Mouse (Mus musculus): ENCODE results near the gene Rap1gap.

Rap1gap gene

DNA sequence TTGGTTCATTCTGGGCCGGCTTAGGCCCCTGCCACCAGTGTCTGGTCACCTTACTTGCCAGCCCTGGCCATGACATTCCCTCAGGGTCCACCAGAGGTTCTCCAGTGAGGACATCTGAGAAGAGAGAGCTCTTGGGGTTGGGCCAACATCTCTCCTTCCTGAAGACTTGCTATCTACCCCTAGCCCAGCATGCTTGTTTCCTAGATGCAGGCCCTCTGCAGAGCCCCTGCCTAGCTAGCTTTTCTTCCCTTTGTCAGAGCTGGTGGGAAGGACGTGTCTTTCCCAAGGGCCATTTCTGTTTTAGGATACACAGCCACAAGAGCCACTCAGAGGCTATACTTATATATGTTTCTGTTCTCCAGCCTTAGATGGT, 3.5 kb upstream of the Rap1gap start:
- DNase-seq (ENCODE audit: low read depth in 1 of 2, low spot score in 2 of 2), result no peak

- no peak for DNase-seq (ENCODE audit: low read depth in 1 of 2, low spot score in 2 of 2)
Observed at GRCm38 (mm10) chr4:137661547-137661946, 3.0 kb upstream of the Rap1gap start.

DNA sequence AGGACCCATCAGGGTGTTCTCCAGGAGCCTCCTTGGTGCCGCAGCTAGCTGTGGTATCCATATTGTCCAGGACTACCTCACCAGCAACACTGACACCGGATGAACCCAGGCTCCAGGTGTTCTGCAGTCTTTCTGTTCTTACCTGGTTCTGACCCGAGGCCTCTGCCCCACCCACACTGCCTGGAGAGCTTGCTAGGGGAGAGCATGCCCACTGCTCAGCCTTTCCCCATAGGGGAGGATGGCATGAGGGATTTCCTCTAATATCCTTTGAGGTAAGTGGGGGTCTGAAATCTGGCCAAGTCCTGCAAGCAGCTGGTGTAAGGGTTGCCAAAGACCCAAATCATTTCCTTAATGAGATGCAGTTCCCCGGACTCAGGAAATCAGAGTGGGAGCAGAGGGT, 1.0 kb upstream of the Rap1gap start:
- DNase-seq (ENCODE audit: low read depth in 1 of 2, low spot score in 2 of 2), result no peak

GRCm38 (mm10) chr4:137664980-137665675, 602 bp downstream of the Rap1gap start:
- DNase-seq (ENCODE audit: low read depth in 1 of 2, low spot score in 2 of 2), result no peak

DNA sequence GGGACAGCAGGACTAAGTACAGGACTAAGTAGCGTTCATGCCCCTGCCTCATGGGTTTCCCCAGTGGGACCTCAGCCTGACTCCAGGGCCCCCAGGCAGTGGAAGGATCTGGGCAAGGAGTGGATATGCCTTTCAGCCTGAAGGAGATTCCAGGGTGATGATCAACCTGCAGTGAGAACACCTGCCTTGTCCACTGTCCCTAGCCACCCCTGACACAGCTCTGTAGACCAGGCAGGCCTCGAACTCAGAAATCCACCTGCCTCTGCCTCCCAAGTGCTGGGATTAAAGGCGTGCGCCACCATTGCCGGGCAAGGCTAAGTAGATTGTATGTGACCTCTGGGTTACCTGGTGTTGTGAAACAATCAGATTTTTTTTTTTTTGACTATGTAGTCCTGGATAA, 1.3 kb downstream of the Rap1gap start:
- DNase-seq (ENCODE audit: low read depth in 1 of 2, low spot score in 2 of 2), result no peak

DNA sequence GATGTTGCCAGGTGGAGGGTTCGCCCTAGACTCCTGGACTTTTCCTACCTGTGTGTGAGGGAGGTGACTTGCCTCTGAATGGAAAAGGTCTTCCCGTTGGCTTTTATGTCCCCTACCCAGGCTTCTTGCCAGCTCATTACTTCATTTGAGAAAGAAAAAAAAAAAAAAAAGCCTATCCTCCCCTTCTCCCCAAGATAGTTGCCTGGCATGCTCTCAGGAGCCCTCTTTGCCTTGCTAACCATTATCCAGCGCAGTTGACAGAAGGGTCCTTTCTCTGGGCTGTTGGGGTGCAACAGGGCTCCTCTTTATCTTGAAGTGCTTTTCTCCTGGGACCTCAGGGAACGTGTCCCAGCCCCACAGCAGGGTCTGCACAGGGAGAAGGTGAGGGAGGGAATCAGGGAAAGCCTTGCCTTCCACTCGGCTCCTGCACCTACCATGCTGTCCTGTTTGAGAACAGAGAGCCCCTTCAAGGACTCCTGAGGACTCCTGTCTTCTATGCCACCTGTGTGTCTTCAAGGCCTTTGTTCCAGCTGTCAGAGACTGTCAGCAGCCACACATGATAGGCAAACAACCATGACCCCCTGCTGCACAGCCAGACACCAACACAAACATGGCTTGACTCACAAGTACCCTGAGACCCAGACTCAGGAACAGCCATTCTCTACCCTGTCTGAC, 1.9 kb downstream of the Rap1gap start:
- no peak for DNase-seq (ENCODE audit: low read depth in 1 of 2, low spot score in 2 of 2)

DNA sequence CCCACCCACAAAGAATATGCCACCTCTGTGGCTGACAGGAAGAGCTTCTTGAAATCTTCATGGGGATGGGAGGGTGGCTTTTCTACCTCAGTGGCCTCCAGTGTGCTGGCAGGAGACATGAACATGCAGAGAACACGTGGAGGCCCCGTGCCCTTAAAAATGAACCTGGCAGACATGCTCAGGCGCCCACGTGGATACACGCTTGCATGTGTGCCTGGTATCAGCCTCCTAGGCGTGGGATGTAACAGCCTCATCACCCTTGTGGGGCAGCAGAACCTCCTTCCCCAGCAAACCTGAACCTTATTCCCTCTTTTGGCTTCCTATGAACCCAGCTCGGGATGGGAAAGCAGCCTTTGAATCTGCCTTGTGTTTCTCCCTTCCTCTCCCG, 2.4 kb downstream of the Rap1gap start:
- no peak for DNase-seq (ENCODE audit: low read depth in 1 of 2, low spot score in 2 of 2)

- no peak for DNase-seq (ENCODE audit: low read depth in 1 of 2, low spot score in 2 of 2)
Observed at GRCm38 (mm10) chr4:137667747-137668146, 3.2 kb downstream of the Rap1gap start.

GRCm38 (mm10) chr4:137671711-137672500, 7.4 kb downstream of the Rap1gap start:
- no peak for DNase-seq (ENCODE audit: low read depth in 1 of 2, low spot score in 2 of 2)

DNA sequence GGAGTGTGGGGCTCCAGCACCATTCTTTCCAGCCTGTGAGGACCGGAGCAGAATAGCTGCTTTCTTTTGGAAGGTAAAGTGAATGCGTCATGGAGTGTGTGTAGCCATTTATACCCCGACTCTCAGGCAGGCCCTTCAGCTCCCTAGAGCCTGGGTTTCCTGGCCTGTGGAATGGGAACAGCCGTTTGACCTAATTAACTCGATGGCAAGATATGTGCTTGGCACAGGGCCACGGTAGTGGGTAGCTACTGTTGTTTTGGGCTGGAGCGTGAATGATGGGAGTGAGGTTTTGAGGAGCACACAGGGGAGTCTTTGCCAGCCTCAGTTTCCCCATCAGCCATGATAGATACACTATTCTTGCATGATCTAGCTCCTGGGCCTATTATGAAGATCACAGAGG, 11.0 kb downstream of the Rap1gap start:
- DNase-seq (ENCODE audit: low read depth in 1 of 2, low spot score in 2 of 2), result no peak

DNA sequence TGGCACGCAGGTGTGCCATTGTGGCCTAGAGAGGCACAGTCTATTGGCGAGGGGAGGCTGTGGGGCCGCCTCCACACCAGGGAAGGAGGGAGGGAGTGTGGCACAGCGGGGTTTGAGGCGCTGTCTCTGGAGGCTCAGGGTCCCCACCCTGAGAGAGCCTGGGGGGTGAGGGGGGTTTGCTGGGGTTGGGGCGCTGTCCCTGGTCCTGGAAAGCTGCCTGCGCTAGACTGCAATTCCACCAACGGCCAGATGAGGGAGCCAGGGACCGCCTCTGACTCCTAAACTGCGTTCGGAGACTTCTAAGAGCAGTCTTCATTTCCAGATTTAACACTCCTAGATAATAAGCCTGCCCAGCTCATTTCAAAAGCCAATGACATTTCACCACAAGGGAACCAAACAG, 11.5 kb downstream of the Rap1gap start:
- peak in 1 of 2 experiments; percentile 45 for DNase-seq (ENCODE audit: low read depth in 1 of 2, low spot score in 2 of 2)

- no peak for DNase-seq (ENCODE audit: low read depth in 1 of 2, low spot score in 2 of 2)
Observed at GRCm38 (mm10) chr4:137676700-137677484, 12.4 kb downstream of the Rap1gap start.

GRCm38 (mm10) chr4:137677906-137678305, 13.4 kb downstream of the Rap1gap start:
- no peak for DNase-seq (ENCODE audit: low read depth in 1 of 2, low spot score in 2 of 2)

GRCm38 (mm10) chr4:137678568-137678967, 14.0 kb downstream of the Rap1gap start:
- no peak for DNase-seq (ENCODE audit: low read depth in 1 of 2, low spot score in 2 of 2)

- no peak for DNase-seq (ENCODE audit: low read depth in 1 of 2, low spot score in 2 of 2)
Observed at GRCm38 (mm10) chr4:137679979-137680550, 15.5 kb downstream of the Rap1gap start.

DNA sequence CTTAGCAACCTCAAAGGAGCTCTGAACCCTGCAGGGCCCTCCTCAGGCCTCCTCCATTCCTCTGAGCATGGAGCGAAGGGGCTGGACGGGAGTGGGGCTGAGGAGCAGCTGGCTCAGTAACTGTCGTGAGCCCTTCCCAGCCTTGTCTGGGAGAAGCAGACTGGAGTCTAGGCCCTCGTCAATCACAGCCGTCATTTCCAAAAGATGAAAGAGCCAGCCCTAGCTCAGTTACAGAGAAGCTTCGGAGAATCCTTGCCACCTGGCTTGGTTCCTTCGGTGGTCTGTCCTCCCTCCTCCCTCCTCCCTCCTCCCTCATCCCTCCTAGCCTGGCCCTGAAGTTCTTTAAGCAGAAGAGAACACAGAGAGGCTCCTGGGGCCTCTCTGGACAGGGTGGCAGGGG, 16.2 kb downstream of the Rap1gap start:
- DNase-seq (ENCODE audit: low read depth in 1 of 2, low spot score in 2 of 2), result no peak

DNA sequence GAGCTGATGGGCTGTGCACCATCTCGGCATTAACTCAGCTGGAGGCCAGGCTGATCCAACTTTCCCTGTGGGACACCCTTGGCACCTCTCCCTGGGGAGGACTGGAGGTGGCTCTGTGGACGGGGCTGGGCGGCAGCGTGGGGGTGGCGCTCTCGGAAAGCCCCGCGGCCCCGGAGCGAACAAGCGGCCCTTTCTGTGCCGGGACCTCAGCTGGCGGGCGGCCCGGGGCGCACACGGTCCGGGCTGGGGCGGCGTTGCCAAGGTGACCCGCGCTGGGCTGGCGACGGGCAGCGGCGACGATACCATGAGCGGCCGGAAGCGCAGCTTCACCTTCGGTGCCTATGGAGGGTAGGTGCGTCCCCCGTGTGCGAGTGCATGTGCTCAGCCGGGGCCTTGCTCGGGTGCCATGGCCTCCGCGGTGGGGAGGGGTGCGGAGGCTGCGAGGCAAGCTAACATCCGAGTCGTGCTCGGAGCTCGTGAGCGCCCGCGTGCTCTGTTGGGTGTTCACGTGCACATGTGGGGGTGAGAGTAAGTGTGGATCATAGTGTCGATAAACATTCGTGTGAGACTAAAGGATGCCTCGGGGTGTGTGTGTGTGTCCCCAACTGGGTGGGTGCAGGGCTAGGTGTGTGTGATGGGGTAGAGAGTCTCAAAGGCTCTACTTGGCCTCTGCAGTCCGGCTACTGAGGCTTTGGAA, 17.0 kb downstream of the Rap1gap start:
- no peak for DNase-seq (ENCODE audit: low read depth in 1 of 2, low spot score in 2 of 2)

GRCm38 (mm10) chr4:137682961-137683453, 18.5 kb downstream of the Rap1gap start:
- DNase-seq (ENCODE audit: low read depth in 1 of 2, low spot score in 2 of 2), result no peak

DNA sequence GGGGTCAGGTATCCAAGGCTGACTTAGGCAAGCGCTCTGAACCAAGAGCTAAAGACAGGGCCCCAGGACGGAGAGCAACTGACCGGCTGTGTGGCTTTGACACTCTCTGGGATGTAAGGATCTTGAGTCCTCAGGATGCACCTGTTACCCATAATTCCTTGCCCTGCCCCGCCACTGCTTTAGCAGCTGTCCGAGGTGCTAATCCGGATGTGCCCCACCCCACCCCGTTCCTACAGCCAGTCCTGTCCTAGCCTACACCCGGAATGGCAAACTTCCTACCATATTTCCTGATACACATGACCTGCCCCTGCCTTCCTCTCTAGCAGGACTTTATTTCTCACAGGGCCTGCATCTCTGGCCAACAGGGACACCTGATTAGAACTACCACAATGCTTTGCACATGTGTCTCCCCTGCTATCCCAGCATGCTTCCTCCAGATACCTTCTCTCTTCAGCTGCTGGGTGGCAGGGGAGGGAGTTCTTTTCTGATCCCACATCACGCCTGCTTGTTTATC, 20.4 kb downstream of the Rap1gap start:
- DNase-seq (ENCODE audit: low read depth in 1 of 2, low spot score in 2 of 2), result no peak

DNA sequence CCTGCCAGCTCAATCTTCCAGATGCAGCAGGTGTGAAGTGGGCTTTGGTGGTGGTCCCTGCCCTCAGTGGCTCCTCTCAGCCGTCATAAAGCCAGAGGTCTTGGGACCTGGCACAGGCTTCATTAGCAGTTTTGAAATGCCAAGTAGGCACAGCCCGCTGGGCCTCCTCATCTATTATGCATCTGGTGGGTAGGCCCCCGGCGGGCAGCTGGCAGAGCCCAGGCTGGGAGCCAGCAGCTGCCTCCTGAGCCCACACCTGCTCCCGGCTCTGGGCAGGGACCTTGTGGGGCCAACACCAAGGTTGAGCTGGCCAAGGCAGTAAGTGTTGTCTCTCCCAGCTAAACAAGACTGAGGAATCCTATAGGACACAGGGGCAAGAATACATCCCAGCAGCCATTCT, 21.8 kb downstream of the Rap1gap start:
- no peak for DNase-seq (ENCODE audit: low read depth in 1 of 2, low spot score in 2 of 2)
